In genomic region chr16:50196118-50196517, GRCm38 (mm10) we compare ENCODE assay signal across 27 mouse cellular contexts.
DNase-seq lines count a peak whose midpoint lies in the region; ATAC-seq and TF ChIP-seq lines count a peak whose summit lies in the region.
"Had no signal": no experiment of that assay in that cellular context is flagged by ENCODE, and none has a peak within 500 bp of the region (broad histone marks: within the 10 kb centered on the region; RNA-seq: fewer than 3 reads in every experiment).

No protein-coding gene starts in this region.

- H3K9ac ChIP-seq in forebrain, embryonic 14.5 days (ENCODE audit: low read length): no peak overlapping the region
- H3K9ac ChIP-seq in forebrain, embryonic 12.5 days: no peak overlapping the region
- H3K9ac ChIP-seq: heart, embryonic 13.5 days; hindbrain, embryonic 12.5 days; limb, embryonic 15.5 days; liver, embryonic 15.5 days; neural tube, embryonic 13.5 days; stomach, embryonic 15.5 days had no signal

- no peak overlapping the region for H3K27ac ChIP-seq in forebrain, embryonic 14.5 days (ENCODE audit: low read depth, low read length)
- no peak overlapping the region for H3K27ac ChIP-seq in forebrain, embryonic 12.5 days
- no peak overlapping the region for H3K27ac ChIP-seq in layer of hippocampus, adult 2 months
- H3K27ac ChIP-seq: heart, adult 2 months; heart, embryonic 13.5 days; hindbrain, embryonic 12.5 days; kidney, postnatal 0 days; limb, embryonic 15.5 days; liver, embryonic 15.5 days; neural tube, embryonic 13.5 days; stomach, embryonic 15.5 days had no signal

- H3K27me3 ChIP-seq in forebrain, embryonic 14.5 days (replicated peaks; ENCODE audit: control insufficient read depth, insufficient read depth, low read length): no peaks in the 10 kb centered on the region
- no peaks in the 10 kb centered on the region for H3K27me3 ChIP-seq in forebrain, embryonic 12.5 days
- H3K27me3 ChIP-seq: heart, embryonic 13.5 days; hindbrain, embryonic 12.5 days; limb, embryonic 15.5 days; liver, embryonic 15.5 days; neural tube, embryonic 13.5 days; stomach, embryonic 15.5 days had no signal

- ATAC-seq in forebrain, embryonic 14.5 days: peak; percentile 76; the same call in 1 of the 2 replicates
- ATAC-seq in forebrain, embryonic 12.5 days (ENCODE audit: low FRiP score): no peak
- ATAC-seq: CD4-positive, CD25-positive, alpha-beta regulatory T cell, adult 4 months; inflammation-experienced regulatory T-cells, adult 6 months had no signal

- peaks cover 28% of the 10 kb centered on the region for H3K36me3 ChIP-seq in forebrain, embryonic 14.5 days (ENCODE audit: control insufficient read depth, insufficient read depth, low read length)
- H3K36me3 ChIP-seq in forebrain, embryonic 12.5 days (replicated peaks): peaks cover 27% of the 10 kb centered on the region

- no peaks in the 10 kb centered on the region for H3K4me1 ChIP-seq in forebrain, embryonic 14.5 days (ENCODE audit: control insufficient read depth, insufficient read depth, low read length)
- no peaks in the 10 kb centered on the region for H3K4me1 ChIP-seq in forebrain, embryonic 12.5 days
- H3K4me1 ChIP-seq: hindbrain, embryonic 12.5 days; limb, embryonic 15.5 days; liver, embryonic 15.5 days; neural tube, embryonic 13.5 days; stomach, embryonic 15.5 days had no signal

- TF ChIP-seq CTCF in layer of hippocampus, adult 2 months (conservative IDR thresholded peaks at IDR 0.05): no peak

- WGBS in forebrain, embryonic 14.5 days: 36% methylated on average over 4 of the region's 4 CpGs
- 44% methylated on average over 4 of the region's 4 CpGs for WGBS in forebrain, embryonic 12.5 days

- H3K9me3 ChIP-seq in forebrain, embryonic 14.5 days (replicated peaks; ENCODE audit: control insufficient read depth, low read length): no peaks in the 10 kb centered on the region
- H3K9me3 ChIP-seq in forebrain, embryonic 12.5 days: no peaks in the 10 kb centered on the region
- H3K9me3 ChIP-seq: heart, embryonic 13.5 days; hindbrain, embryonic 12.5 days; limb, embryonic 15.5 days; liver, embryonic 15.5 days; neural tube, embryonic 13.5 days; stomach, embryonic 15.5 days had no signal

- DNase-seq in forebrain, embryonic 14.5 days (ENCODE audit: low spot score): peak; percentile 72
- DNase-seq in layer of hippocampus, adult 2 months (ENCODE audit: low spot score in 2 of 2): peak; percentile 20 to 75
- DNase-seq in layer of hippocampus, postnatal 25 days (ENCODE audit: extremely low spot score in 1 of 2, low spot score in 1 of 2): no peak
- DNase-seq in brain, adult 2 months (ENCODE audit: low read depth, low spot score): peak; percentile 54
- DNase-seq in induced T-regulatory cell, adult 2 months (ENCODE audit: low read depth): peak; percentile 14
- DNase-seq in right cerebral cortex, adult 18-20 months: no peak
- no peak for DNase-seq in embryo, embryonic 10 days (ENCODE audit: low spot score)
- DNase-seq: adrenal gland, postnatal 36 days; cerebellum, adult 8-10 months; cerebellum, postnatal 36 days; gastrocnemius, postnatal 36 days; heart, adult 2 months; heart, postnatal 14 days; kidney, adult 2 months; left cerebral cortex, postnatal 4 days; lung, postnatal 4 days; thymus, adult 2 months had no signal

- no peak overlapping the region for H3K4me2 ChIP-seq in forebrain, embryonic 14.5 days (ENCODE audit: low read length)
- no peak overlapping the region for H3K4me2 ChIP-seq in forebrain, embryonic 12.5 days
- H3K4me2 ChIP-seq: heart, embryonic 13.5 days; hindbrain, embryonic 12.5 days; limb, embryonic 15.5 days; liver, embryonic 15.5 days; neural tube, embryonic 13.5 days; stomach, embryonic 15.5 days had no signal

- no peak overlapping the region for H3K4me3 ChIP-seq in forebrain, embryonic 14.5 days (ENCODE audit: low read depth, low read length)
- no peak overlapping the region for H3K4me3 ChIP-seq in forebrain, embryonic 12.5 days (replicated peaks)
- no peak overlapping the region for H3K4me3 ChIP-seq in layer of hippocampus, adult 2 months
- H3K4me3 ChIP-seq: heart, adult 2 months; heart, embryonic 13.5 days; hindbrain, embryonic 12.5 days; limb, embryonic 15.5 days; liver, embryonic 15.5 days; neural tube, embryonic 13.5 days; stomach, embryonic 15.5 days had no signal

Comparison
In these comparisons a context has a peak if more than half of its experiments do, and no peak if none do; other contexts are left out.
1. DNase-seq: peak in forebrain, embryonic 14.5 days (single experiment), layer of hippocampus, adult 2 months (2 of 2), brain, adult 2 months (single experiment) and induced T-regulatory cell, adult 2 months (single experiment); none in layer of hippocampus, postnatal 25 days (0 of 2), right cerebral cortex, adult 18-20 months (single experiment) and embryo, embryonic 10 days (single experiment).